In genomic region chrX:73966248-73967176, GRCm38 (mm10) we compare ENCODE assay signal across 8 mouse cellular contexts. TPM values are rescaled to one million over a fixed set of nuclear protein-coding genes. Genes with fewer than 3 reads are reported as not detected.
DNase-seq lines count a peak whose midpoint lies in the region; ATAC-seq lines count a peak whose summit lies in the region.

Gene Hcfc1, minus strand, starts transcription at chrX:73966357.

- peak within 1 kb of the TSS; percentile 61 for H3K4me3 ChIP-seq in intestine, embryonic 14.5 days (ENCODE audit: low read depth, low read length)

- peak within 1 kb of the TSS; percentile 83 for H3K9ac ChIP-seq in intestine, embryonic 14.5 days (ENCODE audit: low read length)

- WGBS in intestine, embryonic 14.5 days, result 9% methylated on average over 56 of the region's 58 CpGs

- 0 out of 2 replicates have a peak, but pooled peaks cover 4% of the 10 kb centered on the region for H3K4me1 ChIP-seq in intestine, embryonic 14.5 days (replicated peaks; ENCODE audit: control insufficient read depth, insufficient read depth, low read length)

- H3K36me3 ChIP-seq in intestine, embryonic 14.5 days (ENCODE audit: control insufficient read depth, insufficient read depth, low read length), result no peaks in the 10 kb centered on the region; the same call in 1 of the 2 replicates

- peak; percentile 78 for ATAC-seq in intestine, embryonic 14.5 days (replicated peaks; ENCODE audit: low FRiP score, low TSS enrichment, low read depth)

- H3K27me3 ChIP-seq in intestine, embryonic 14.5 days (replicated peaks; ENCODE audit: control insufficient read depth, insufficient read depth, low read length), result 0 out of 2 replicates have a peak, but pooled peaks cover 7% of the 10 kb centered on the region

- no peaks in the 10 kb centered on the region for H3K9me3 ChIP-seq in intestine, embryonic 14.5 days (ENCODE audit: control insufficient read depth, low read length)

- DNase-seq in adrenal gland, adult (ENCODE audit: inconsistent age in 2 of 2, low spot score in 1 of 2), result peak; percentile 92 to 97
- DNase-seq in embryo, embryonic 10.5 days (ENCODE audit: low spot score), result peak; percentile 88
- DNase-seq in gastrocnemius, postnatal 25 days, result peak; percentile 89
- DNase-seq in intestine, embryonic 14.5 days (ENCODE audit: low spot score), result peak; percentile 88
- DNase-seq in left cerebral cortex, postnatal 14 days (ENCODE audit: low spot score in 2 of 2), result peak; percentile 88 to 91
- peak; percentile 85 for DNase-seq in mesoderm, embryonic 11.5 days (ENCODE audit: low read depth, low spot score)
- peak; percentile 80 to 84 for DNase-seq in right cerebral cortex, postnatal 36 days (ENCODE audit: low spot score in 2 of 2)
- peak; percentile 88 for DNase-seq in yolk sac, embryonic 10.5 days (ENCODE audit: low spot score)

- peak within 1 kb of the TSS; percentile 97 for H3K27ac ChIP-seq in intestine, embryonic 14.5 days (ENCODE audit: low read depth)

- peak within 1 kb of the TSS; percentile 62 for H3K4me2 ChIP-seq in intestine, embryonic 14.5 days (ENCODE audit: low read length)

- intact Hi-C loops in left cerebral cortex, postnatal 14 days (cut with DNase I), result loop anchor here (5.0 kb wide), 2 partner anchors 56 to 446 kb away; partner anchors contain the start of gene Irak1

RNA-seq across cellular contexts. Expression of gene Hcfc1, which starts in this region (rescaled TPM):
- 10 to 100 TPM; 26.0 to 35.7 TPM for total RNA-seq in gastrocnemius, postnatal 25 days (2021)
- polyA plus RNA-seq in intestine, embryonic 14.5 days (2014; fragmentation: Nextera tagmentation; extraction: Ambion mirVana), result 66.5 and 74.8 TPM in 2 replicates
- 10 to 100 TPM; 71.8 to 73.7 TPM for total RNA-seq in left cerebral cortex, postnatal 14 days (2021)

Comparison
In these comparisons a context has a peak if more than half of its experiments do, and no peak if none do; other contexts are left out.
1. Peak in every context shown above with its lines: DNase-seq, ATAC-seq, H3K4me3 ChIP-seq and H3K27ac ChIP-seq.